Mouse (Mus musculus): ENCODE data around the gene Sertad4. TPM values are rescaled to one million over a fixed set of nuclear protein-coding genes. Genes with fewer than 3 reads are reported as not detected.

Gene Sertad4
- polyA plus RNA-seq, 1 experiment from 2014 or later, result 8.5 TPM

- no peak overlapping the region for H3K4me2 ChIP-seq (ENCODE audit: low read length)
- WGBS, result 91% methylated on average over 7 of the region's 7 CpGs
- H3K4me3 ChIP-seq (ENCODE audit: low read length), result no peak overlapping the region
- no peaks in the 10 kb centered on the region for H3K36me3 ChIP-seq (ENCODE audit: control insufficient read depth, insufficient read depth, low read length)
- no peak for ATAC-seq
- H3K9ac ChIP-seq (ENCODE audit: low read depth, low read length), result no peak overlapping the region
- no peaks in the 10 kb centered on the region for H3K4me1 ChIP-seq (ENCODE audit: control insufficient read depth, insufficient read depth, low read depth, low read length)
- no peak overlapping the region for H3K27ac ChIP-seq (ENCODE audit: low read depth, low read length)
- no peaks in the 10 kb centered on the region for H3K9me3 ChIP-seq (ENCODE audit: control insufficient read depth, low read length)
- H3K27me3 ChIP-seq (replicated peaks; ENCODE audit: control insufficient read depth, insufficient read depth, low read length), result no peaks in the 10 kb centered on the region
Measured at GRCm38 (mm10) chr1:192879086-192879580, 23.6 kb upstream of the Sertad4 start.

GRCm38 (mm10) chr1:192872841-192873240, 17.3 kb upstream of the Sertad4 start:
- no peak for ATAC-seq
- Histone ChIP-seq H3K4me2 (ENCODE audit: low read length) (no peak overlapping the region), H3K4me3 (ENCODE audit: low read length) (no peak overlapping the region), H3K27ac (ENCODE audit: low read depth, low read length) (no peak overlapping the region), H3K27me3 (replicated peaks; ENCODE audit: control insufficient read depth, insufficient read depth, low read length) (no peaks in the 10 kb centered on the region), H3K36me3 (ENCODE audit: control insufficient read depth, insufficient read depth, low read length) (no peaks in the 10 kb centered on the region), H3K9ac (ENCODE audit: low read depth, low read length) (no peak overlapping the region), H3K9me3 (ENCODE audit: control insufficient read depth, low read length) (no peaks in the 10 kb centered on the region), H3K4me1 (ENCODE audit: control insufficient read depth, insufficient read depth, low read depth, low read length) (peaks cover 4% of the 10 kb centered on the region; the same call in 1 of the 2 replicates)
- 60% methylated on average over 5 of the region's 5 CpGs for WGBS

- Histone ChIP-seq H3K4me2 (ENCODE audit: low read length) (no peak overlapping the region), H3K4me1 (ENCODE audit: control insufficient read depth, insufficient read depth, low read depth, low read length) (peaks cover 4% of the 10 kb centered on the region; the same call in 1 of the 2 replicates), H3K4me3 (ENCODE audit: low read length) (no peak overlapping the region), H3K9ac (ENCODE audit: low read depth, low read length) (no peak overlapping the region), H3K9me3 (ENCODE audit: control insufficient read depth, low read length) (no peaks in the 10 kb centered on the region), H3K27me3 (replicated peaks; ENCODE audit: control insufficient read depth, insufficient read depth, low read length) (no peaks in the 10 kb centered on the region), H3K36me3 (ENCODE audit: control insufficient read depth, insufficient read depth, low read length) (no peaks in the 10 kb centered on the region), H3K27ac (ENCODE audit: low read depth, low read length) (no peak overlapping the region)
- WGBS, result 88% methylated on average over 1 of the region's 1 CpGs
- no peak for ATAC-seq
Measured at GRCm38 (mm10) chr1:192869761-192870160, 14.2 kb upstream of the Sertad4 start.

- no peak for ATAC-seq
- no peak overlapping the region for H3K9ac ChIP-seq (ENCODE audit: low read depth, low read length)
- no peak overlapping the region for H3K27ac ChIP-seq (ENCODE audit: low read depth, low read length)
- no peak overlapping the region for H3K4me2 ChIP-seq (ENCODE audit: low read length)
- no peaks in the 10 kb centered on the region for H3K9me3 ChIP-seq (ENCODE audit: control insufficient read depth, low read length)
- no peaks in the 10 kb centered on the region; the same call in 1 of the 2 replicates for H3K4me1 ChIP-seq (ENCODE audit: control insufficient read depth, insufficient read depth, low read depth, low read length)
- H3K36me3 ChIP-seq (ENCODE audit: control insufficient read depth, insufficient read depth, low read length), result no peaks in the 10 kb centered on the region
- WGBS, result 78% methylated on average over 3 of the region's 3 CpGs
- H3K27me3 ChIP-seq (replicated peaks; ENCODE audit: control insufficient read depth, insufficient read depth, low read length), result no peaks in the 10 kb centered on the region
- no peak overlapping the region for H3K4me3 ChIP-seq (ENCODE audit: low read length)
Measured at GRCm38 (mm10) chr1:192864440-192864839, 8.9 kb upstream of the Sertad4 start.

DNA sequence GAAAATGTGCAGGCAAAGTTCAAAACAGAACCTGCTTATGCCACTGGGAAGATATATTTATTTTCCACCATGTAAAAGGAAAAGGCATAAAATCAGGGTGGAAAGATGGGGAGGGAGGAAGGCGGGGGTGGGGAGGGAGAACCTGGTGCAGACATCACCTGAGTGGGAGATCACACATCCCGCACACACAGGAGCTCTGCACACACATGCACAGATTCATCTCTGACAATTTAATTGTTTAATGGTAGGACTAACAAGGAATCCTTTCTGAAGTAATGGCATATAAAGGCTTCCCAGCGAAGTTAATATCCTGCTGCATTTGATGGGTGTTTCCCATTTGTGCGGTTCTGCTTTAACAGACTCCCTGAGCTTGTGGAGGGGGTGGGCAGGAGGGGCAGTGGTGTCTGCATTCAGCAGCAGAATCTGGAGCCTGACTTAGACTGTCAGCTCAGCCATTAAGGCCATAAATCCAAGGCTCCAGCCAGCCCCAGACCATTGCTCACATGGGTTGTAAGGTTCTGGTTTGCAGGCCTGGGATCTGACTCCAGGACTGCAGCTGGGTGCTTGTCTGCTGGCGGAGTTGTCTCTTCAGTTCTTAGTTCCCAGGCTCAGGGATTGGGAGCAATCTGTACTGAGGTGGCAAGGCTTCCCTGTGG, 5.9 kb upstream of the Sertad4 start:
- ATAC-seq, result no peak; the same call in 1 of the 2 replicates
- WGBS, result 66% methylated on average over 5 of the region's 5 CpGs
- no peak overlapping the region for H3K9ac ChIP-seq (ENCODE audit: low read depth, low read length)
- H3K4me1 ChIP-seq (ENCODE audit: control insufficient read depth, insufficient read depth, low read depth, low read length), result peaks cover under 1% of the 10 kb centered on the region
- no peaks in the 10 kb centered on the region for H3K9me3 ChIP-seq (ENCODE audit: control insufficient read depth, low read length)
- no peaks in the 10 kb centered on the region for H3K36me3 ChIP-seq (ENCODE audit: control insufficient read depth, insufficient read depth, low read length)
- H3K27me3 ChIP-seq (replicated peaks; ENCODE audit: control insufficient read depth, insufficient read depth, low read length), result no peaks in the 10 kb centered on the region
- no peak overlapping the region for H3K4me2 ChIP-seq (ENCODE audit: low read length)
- no peak overlapping the region for H3K27ac ChIP-seq (ENCODE audit: low read depth, low read length)
- no peak overlapping the region for H3K4me3 ChIP-seq (ENCODE audit: low read length)

DNA sequence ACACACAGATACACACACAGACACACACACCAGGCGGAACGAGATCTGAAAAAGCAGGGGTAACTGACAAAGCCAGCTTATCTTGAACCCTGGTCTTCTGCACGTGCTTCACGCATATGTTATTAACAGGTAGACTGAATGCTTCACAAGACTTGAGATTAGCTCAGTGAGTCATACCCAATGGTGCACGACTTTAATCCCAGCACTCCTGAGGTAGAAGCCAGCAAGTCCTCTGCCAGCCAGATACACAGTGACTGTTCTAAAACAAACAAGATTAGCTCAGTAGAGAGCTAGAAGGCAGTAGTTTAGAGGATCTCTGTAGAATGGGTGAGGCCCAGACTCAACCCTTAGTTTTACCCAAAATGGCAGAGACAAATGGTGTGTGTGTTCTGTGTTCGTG, 4.7 kb upstream of the Sertad4 start:
- 74% methylated on average over 6 of the region's 6 CpGs for WGBS
- H3K9ac ChIP-seq (ENCODE audit: low read depth, low read length), result no peak overlapping the region
- H3K4me1 ChIP-seq (ENCODE audit: control insufficient read depth, insufficient read depth, low read depth, low read length), result peaks cover 8% of the 10 kb centered on the region
- no peaks in the 10 kb centered on the region for H3K27me3 ChIP-seq (replicated peaks; ENCODE audit: control insufficient read depth, insufficient read depth, low read length)
- no peak for ATAC-seq
- H3K36me3 ChIP-seq (ENCODE audit: control insufficient read depth, insufficient read depth, low read length), result no peaks in the 10 kb centered on the region
- no peak overlapping the region for H3K4me3 ChIP-seq (ENCODE audit: low read length)
- H3K27ac ChIP-seq (ENCODE audit: low read depth, low read length), result no peak overlapping the region
- no peak overlapping the region for H3K4me2 ChIP-seq (ENCODE audit: low read length)
- no peaks in the 10 kb centered on the region for H3K9me3 ChIP-seq (ENCODE audit: control insufficient read depth, low read length)

DNA sequence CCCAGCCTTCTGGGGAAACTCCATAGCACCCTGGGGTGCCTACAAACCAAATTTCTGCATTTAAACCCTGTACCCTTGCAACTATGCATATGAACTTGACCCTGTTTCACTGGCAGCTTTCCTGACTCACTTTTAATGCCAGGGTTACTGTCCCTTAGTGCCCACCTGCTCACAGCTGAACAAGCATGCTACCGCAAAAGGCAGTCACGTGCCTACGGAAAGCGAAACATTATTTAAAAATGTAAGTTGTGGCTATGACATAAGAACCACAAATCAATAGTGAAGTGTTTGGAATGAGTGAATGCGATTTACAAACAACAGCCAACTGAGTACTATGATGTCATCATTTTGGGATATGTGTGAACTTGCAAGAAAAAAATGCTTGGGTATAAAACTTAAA, 2.0 kb upstream of the Sertad4 start:
- ATAC-seq, result no peak
- Histone ChIP-seq H3K27ac (ENCODE audit: low read depth, low read length) (no peak overlapping the region), H3K27me3 (replicated peaks; ENCODE audit: control insufficient read depth, insufficient read depth, low read length) (no peaks in the 10 kb centered on the region), H3K4me2 (ENCODE audit: low read length) (no peak overlapping the region), H3K9ac (ENCODE audit: low read depth, low read length) (no peak overlapping the region), H3K4me3 (ENCODE audit: low read length) (no peak overlapping the region), H3K36me3 (ENCODE audit: control insufficient read depth, insufficient read depth, low read length) (no peaks in the 10 kb centered on the region), H3K4me1 (ENCODE audit: control insufficient read depth, insufficient read depth, low read depth, low read length) (peaks cover 21% of the 10 kb centered on the region), H3K9me3 (ENCODE audit: control insufficient read depth, low read length) (no peaks in the 10 kb centered on the region)
- 89% methylated on average over 5 of the region's 5 CpGs for WGBS

DNA sequence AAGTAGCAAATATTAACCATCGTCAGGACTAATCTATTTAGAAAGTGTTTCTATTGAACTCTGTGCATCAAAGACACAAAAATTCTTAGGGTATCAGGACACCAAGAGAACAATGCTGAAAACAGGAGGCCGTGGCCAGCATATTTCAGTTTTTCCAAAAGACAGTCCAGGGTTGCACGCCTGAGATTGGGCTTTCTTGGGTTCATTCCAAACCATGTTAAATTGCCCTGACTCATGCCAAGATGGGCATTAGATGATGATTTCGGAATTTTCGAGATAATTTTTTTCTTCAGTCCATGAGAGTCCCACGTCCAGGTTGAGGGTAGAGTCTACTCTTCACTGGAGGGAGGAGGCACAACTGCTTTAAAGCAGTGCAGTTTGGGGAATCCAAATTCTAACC, 1.4 kb upstream of the Sertad4 start:
- no peaks in the 10 kb centered on the region for H3K27me3 ChIP-seq (replicated peaks; ENCODE audit: control insufficient read depth, insufficient read depth, low read length)
- no peak overlapping the region for H3K9ac ChIP-seq (ENCODE audit: low read depth, low read length)
- 58% methylated on average over 6 of the region's 6 CpGs for WGBS
- no peak overlapping the region for H3K4me3 ChIP-seq (ENCODE audit: low read length)
- ATAC-seq, result no peak
- H3K36me3 ChIP-seq (ENCODE audit: control insufficient read depth, insufficient read depth, low read length), result no peaks in the 10 kb centered on the region
- no peak overlapping the region for H3K27ac ChIP-seq (ENCODE audit: low read depth, low read length)
- H3K9me3 ChIP-seq (ENCODE audit: control insufficient read depth, low read length), result no peaks in the 10 kb centered on the region
- H3K4me2 ChIP-seq (ENCODE audit: low read length), result no peak overlapping the region
- peaks cover 26% of the 10 kb centered on the region for H3K4me1 ChIP-seq (ENCODE audit: control insufficient read depth, insufficient read depth, low read depth, low read length)

DNA sequence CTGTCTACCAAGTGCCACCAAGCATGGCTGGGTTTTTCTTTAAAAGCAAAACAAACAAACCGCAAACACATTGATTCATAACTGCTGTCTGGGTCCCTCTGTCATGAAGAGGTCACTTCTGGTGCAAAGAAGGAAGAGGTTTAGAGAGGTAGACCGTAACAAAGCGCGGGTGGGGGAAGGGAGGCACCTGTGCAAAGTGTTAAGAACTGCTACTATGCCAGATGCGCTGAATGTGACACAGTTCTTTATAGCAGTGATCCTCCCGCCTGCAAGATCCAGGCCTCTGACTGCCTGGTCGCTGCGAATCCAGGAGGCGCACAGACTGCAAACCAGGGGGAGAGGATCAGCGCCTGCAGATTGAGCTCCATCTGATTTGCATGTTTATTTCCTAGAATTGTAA, 855 bp upstream of the Sertad4 start:
- Histone ChIP-seq H3K4me2 (ENCODE audit: low read length) (peak overlapping the region; percentile 82), H3K27ac (ENCODE audit: low read depth, low read length) (peak overlapping the region; percentile 91; the same call in 1 of the 2 replicates), H3K4me3 (ENCODE audit: low read length) (no peak overlapping the region; the same call in 1 of the 2 replicates), H3K9me3 (ENCODE audit: control insufficient read depth, low read length) (no peaks in the 10 kb centered on the region), H3K27me3 (replicated peaks; ENCODE audit: control insufficient read depth, insufficient read depth, low read length) (no peaks in the 10 kb centered on the region), H3K36me3 (ENCODE audit: control insufficient read depth, insufficient read depth, low read length) (no peaks in the 10 kb centered on the region), H3K4me1 (ENCODE audit: control insufficient read depth, insufficient read depth, low read depth, low read length) (peaks cover 31% of the 10 kb centered on the region), H3K9ac (ENCODE audit: low read depth, low read length) (no peak overlapping the region)
- 14% methylated on average over 10 of the region's 10 CpGs for WGBS
- ATAC-seq, result no peak
